In the genomic region with DNA sequence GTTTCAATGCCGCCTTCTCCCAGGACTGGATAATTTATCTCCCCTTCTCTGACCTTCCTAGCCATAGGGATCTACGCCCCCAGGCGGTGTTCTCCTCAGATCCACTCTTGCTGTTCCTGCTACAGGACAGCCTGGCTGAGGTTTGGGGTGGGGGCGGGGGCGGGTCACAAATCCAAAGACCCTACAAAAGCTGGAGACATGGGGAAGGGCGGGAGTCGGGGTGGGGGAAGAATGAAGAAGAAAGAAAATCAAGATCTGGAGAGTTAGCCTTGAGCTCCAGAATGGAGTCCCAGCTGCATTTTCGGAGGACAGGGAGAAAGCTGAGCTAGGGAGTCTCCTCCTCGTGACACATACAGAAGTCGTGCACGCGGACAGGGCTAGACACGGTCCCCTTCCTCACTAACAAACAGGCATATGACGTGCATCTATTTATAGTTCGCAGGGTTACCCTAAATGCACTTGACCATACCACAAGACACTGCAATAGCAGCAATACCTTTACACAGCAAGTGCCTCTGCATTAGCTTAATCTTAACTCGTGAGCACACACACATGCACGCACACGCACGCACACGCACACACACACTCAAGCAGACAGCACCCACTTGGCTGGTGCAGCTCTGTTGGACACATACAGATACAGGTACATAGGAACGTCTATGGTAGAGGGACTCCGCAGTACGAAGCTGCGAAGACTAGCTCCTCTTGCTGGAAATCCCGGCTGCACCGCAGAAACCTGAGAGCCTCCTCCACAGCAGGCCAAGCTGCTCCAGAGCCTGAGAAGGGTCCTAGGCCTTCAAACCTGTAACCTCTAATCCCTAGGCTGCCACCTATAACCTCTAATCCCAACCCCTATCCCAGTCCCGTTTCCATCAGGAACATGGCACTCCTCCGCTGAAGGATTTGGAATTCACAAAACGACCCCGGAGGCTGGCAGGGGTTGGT, we compare ENCODE assay signal across 11 mouse cellular contexts. TPM values are rescaled to one million over a fixed set of nuclear protein-coding genes. Genes with fewer than 3 reads are reported as not detected.
DNase-seq lines count a peak whose midpoint lies in the region; ATAC-seq and TF ChIP-seq lines count a peak whose summit lies in the region.
"Had no signal": no experiment of that assay in that cellular context is flagged by ENCODE, and none has a peak within 500 bp of the region (broad histone marks: within the 10 kb centered on the region; RNA-seq: fewer than 3 reads in every experiment).

No protein-coding gene starts in this region.

- H3K9me3 ChIP-seq in lung, embryonic 14.5 days (ENCODE audit: low read depth, low read length), result no peaks in the 10 kb centered on the region
- H3K9me3 ChIP-seq in forebrain, embryonic 14.5 days (replicated peaks; ENCODE audit: control insufficient read depth, low read length), result no peaks in the 10 kb centered on the region
- no peaks in the 10 kb centered on the region for H3K9me3 ChIP-seq in midbrain, embryonic 11.5 days (ENCODE audit: control insufficient read depth, low read length)
- no peaks in the 10 kb centered on the region for H3K9me3 ChIP-seq in stomach, postnatal 0 days (ENCODE audit: control insufficient read depth, low read length)

- no peak for ATAC-seq in lung, embryonic 14.5 days (ENCODE audit: insufficient read depth)
- no peak for ATAC-seq in forebrain, embryonic 14.5 days
- no peak for ATAC-seq in midbrain, embryonic 11.5 days (ENCODE audit: low FRiP score)
- ATAC-seq in stomach, postnatal 0 days (ENCODE audit: low FRiP score, low TSS enrichment), result no peak

- no peaks in the 10 kb centered on the region for H3K4me1 ChIP-seq in lung, embryonic 14.5 days (ENCODE audit: insufficient read depth)
- no peaks in the 10 kb centered on the region for H3K4me1 ChIP-seq in forebrain, embryonic 14.5 days (ENCODE audit: control insufficient read depth, insufficient read depth, low read length)
- H3K4me1 ChIP-seq in midbrain, embryonic 11.5 days (ENCODE audit: control insufficient read depth, insufficient read depth, low read length), result peaks cover 20% of the 10 kb centered on the region
- H3K4me1 ChIP-seq in stomach, postnatal 0 days (replicated peaks; ENCODE audit: control insufficient read depth, insufficient read depth), result no peaks in the 10 kb centered on the region

- DNase-seq in lung, embryonic 14.5 days, result peak; percentile 19
- no peak for DNase-seq in lung, postnatal 14 days
- no peak for DNase-seq in forebrain, embryonic 14.5 days (ENCODE audit: low spot score)
- peak; percentile 97 for DNase-seq in midbrain, embryonic 11.5 days (ENCODE audit: low spot score, missing footprints)
- peak; percentile 39 for DNase-seq in stomach, postnatal 0 days (ENCODE audit: low spot score)
- no peak for DNase-seq in layer of hippocampus, postnatal 14 days (ENCODE audit: low spot score in 2 of 2)
- DNase-seq in urinary bladder, adult 18-20 months (ENCODE audit: low spot score in 2 of 2), result no peak
- DNase-seq: cerebellum, adult 18-20 months had no signal

- peaks cover 100% of the 10 kb centered on the region for H3K27me3 ChIP-seq in lung, embryonic 14.5 days (ENCODE audit: insufficient read depth, low read length)
- H3K27me3 ChIP-seq in forebrain, embryonic 14.5 days (replicated peaks; ENCODE audit: control insufficient read depth, insufficient read depth, low read length), result peaks cover 80% of the 10 kb centered on the region
- H3K27me3 ChIP-seq in midbrain, embryonic 11.5 days (ENCODE audit: control insufficient read depth, insufficient read depth, low read length), result peaks cover 100% of the 10 kb centered on the region
- peaks cover 56% of the 10 kb centered on the region for H3K27me3 ChIP-seq in stomach, postnatal 0 days (ENCODE audit: control insufficient read depth, insufficient read depth, low read length)

- TF ChIP-seq EP300 in stomach, postnatal 0 days (optimal IDR thresholded peaks at IDR 0.05), result no peak

- no peak overlapping the region for H3K4me3 ChIP-seq in lung, embryonic 14.5 days (ENCODE audit: low read depth, low read length)
- peak overlapping the region; percentile 47 for H3K4me3 ChIP-seq in forebrain, embryonic 14.5 days (ENCODE audit: low read depth, low read length)
- H3K4me3 ChIP-seq in midbrain, embryonic 11.5 days (ENCODE audit: low read depth, low read length), result peak overlapping the region; percentile 30
- H3K4me3 ChIP-seq in stomach, postnatal 0 days (ENCODE audit: low read depth, low read length), result no peak overlapping the region

- 5% methylated on average over 30 of the region's 30 CpGs for WGBS in lung, embryonic 14.5 days
- WGBS in forebrain, embryonic 14.5 days, result 3% methylated on average over 30 of the region's 30 CpGs
- 3% methylated on average over 30 of the region's 30 CpGs for WGBS in midbrain, embryonic 11.5 days
- WGBS in stomach, postnatal 0 days, result 4% methylated on average over 30 of the region's 30 CpGs

- no peak overlapping the region for H3K9ac ChIP-seq in lung, embryonic 14.5 days
- H3K9ac ChIP-seq in forebrain, embryonic 14.5 days (ENCODE audit: low read length), result peak overlapping the region; percentile 85
- H3K9ac ChIP-seq in midbrain, embryonic 11.5 days (ENCODE audit: low read length), result peak overlapping the region; percentile 42
- no peak overlapping the region for H3K9ac ChIP-seq in stomach, postnatal 0 days (ENCODE audit: low read length)

- TF ChIP-seq CTCF in lung, embryonic 14.5 days (IDR thresholded peaks at IDR 0.05; ENCODE audit: low read depth), result no peak
- no peak for TF ChIP-seq CTCF in stomach, postnatal 0 days (IDR thresholded peaks at IDR 0.05; ENCODE audit: low read depth)

- H3K4me2 ChIP-seq in lung, embryonic 14.5 days, result no peak overlapping the region
- H3K4me2 ChIP-seq in forebrain, embryonic 14.5 days (ENCODE audit: low read length), result peak overlapping the region; percentile 55
- peak overlapping the region; percentile 27 for H3K4me2 ChIP-seq in midbrain, embryonic 11.5 days
- no peak overlapping the region for H3K4me2 ChIP-seq in stomach, postnatal 0 days (replicated peaks; ENCODE audit: low read depth)

- no peak overlapping the region for H3K27ac ChIP-seq in lung, embryonic 14.5 days (ENCODE audit: low read depth)
- peak overlapping the region; percentile 88 for H3K27ac ChIP-seq in forebrain, embryonic 14.5 days (ENCODE audit: low read depth, low read length)
- H3K27ac ChIP-seq in midbrain, embryonic 11.5 days (ENCODE audit: low read depth, low read length), result no peak overlapping the region
- H3K27ac ChIP-seq in stomach, postnatal 0 days (replicated peaks), result no peak overlapping the region

- no peaks in the 10 kb centered on the region for H3K36me3 ChIP-seq in lung, embryonic 14.5 days (ENCODE audit: insufficient read depth)
- 0 out of 2 replicates have a peak, but pooled peaks cover 4% of the 10 kb centered on the region for H3K36me3 ChIP-seq in forebrain, embryonic 14.5 days (ENCODE audit: control insufficient read depth, insufficient read depth, low read length)
- no peaks in the 10 kb centered on the region for H3K36me3 ChIP-seq in midbrain, embryonic 11.5 days (ENCODE audit: control insufficient read depth, insufficient read depth, low read length)
- H3K36me3 ChIP-seq in stomach, postnatal 0 days (ENCODE audit: control insufficient read depth, insufficient read depth, low read length), result no peaks in the 10 kb centered on the region

RNA-seq across cellular contexts. Expression of a gene that starts 1.4 kb away (rescaled TPM):
- not detected in 2 replicates for polyA plus RNA-seq in lung, embryonic 14.5 days (2014; fragmentation: Nextera tagmentation; extraction: Ambion mirVana)
- polyA plus RNA-seq in forebrain, embryonic 14.5 days (2014; fragmentation: Nextera tagmentation; extraction: Ambion mirVana), result 4.6 and 6.4 TPM in 2 replicates
- 1.9 and 2.3 TPM in 2 replicates for polyA plus RNA-seq in midbrain, embryonic 11.5 days (2014; fragmentation: Nextera tagmentation; extraction: Ambion mirVana)
- not detected in 2 replicates for polyA plus RNA-seq in stomach, postnatal 0 days (2015; fragmentation: Nextera tagmentation; extraction: Ambion mirVana)
- 10 to 100 TPM; 76.0 to 76.9 TPM for total RNA-seq in layer of hippocampus, postnatal 14 days (2021)
- total RNA-seq: hematopoietic stem cell, adult 5-6 weeks; liver, adult 2 months; neutrophil, adult 5-6 weeks had no signal
- polyA plus RNA-seq: liver, adult 2 months had no signal

RNA-seq across cellular contexts. Expression of a gene that starts 12.7 kb away (rescaled TPM):
- polyA plus RNA-seq in lung, embryonic 14.5 days (2014; fragmentation: Nextera tagmentation; extraction: Ambion mirVana), result 12.5 and 15.5 TPM in 2 replicates
- polyA plus RNA-seq in forebrain, embryonic 14.5 days (2014; fragmentation: Nextera tagmentation; extraction: Ambion mirVana), result 10.4 and 12.8 TPM in 2 replicates
- 15.3 and 16.0 TPM in 2 replicates for polyA plus RNA-seq in midbrain, embryonic 11.5 days (2014; fragmentation: Nextera tagmentation; extraction: Ambion mirVana)
- 5.1 and 5.2 TPM in 2 replicates for polyA plus RNA-seq in stomach, postnatal 0 days (2015; fragmentation: Nextera tagmentation; extraction: Ambion mirVana)
- 10 to 100 TPM; 10.2 to 10.9 TPM for total RNA-seq in layer of hippocampus, postnatal 14 days (2021)

RNA-seq across cellular contexts. Expression of a gene that starts 53.2 kb away (rescaled TPM):
- polyA plus RNA-seq in lung, embryonic 14.5 days (2014; fragmentation: Nextera tagmentation; extraction: Ambion mirVana), result 16.3 and 17.6 TPM in 2 replicates
- 12.4 and 18.4 TPM in 2 replicates for polyA plus RNA-seq in forebrain, embryonic 14.5 days (2014; fragmentation: Nextera tagmentation; extraction: Ambion mirVana)
- polyA plus RNA-seq in midbrain, embryonic 11.5 days (2014; fragmentation: Nextera tagmentation; extraction: Ambion mirVana), result 3.2 and 3.3 TPM in 2 replicates
- 2.0 and 2.1 TPM in 2 replicates for polyA plus RNA-seq in stomach, postnatal 0 days (2015; fragmentation: Nextera tagmentation; extraction: Ambion mirVana)
- 10 to 100 TPM; 97.4 to 97.9 TPM for total RNA-seq in layer of hippocampus, postnatal 14 days (2021)

Comparison
In these comparisons a context has a peak if more than half of its experiments do, and no peak if none do; other contexts are left out.
1. DNase-seq: peak in lung, embryonic 14.5 days (single experiment), midbrain, embryonic 11.5 days (single experiment) and stomach, postnatal 0 days (single experiment); none in lung, postnatal 14 days (single experiment), forebrain, embryonic 14.5 days (single experiment), layer of hippocampus, postnatal 14 days (0 of 2) and urinary bladder, adult 18-20 months (0 of 2).
2. H3K4me2 ChIP-seq: peak in forebrain, embryonic 14.5 days (single experiment) and midbrain, embryonic 11.5 days (single experiment); none in lung, embryonic 14.5 days (single experiment) and stomach, postnatal 0 days (single experiment).
3. H3K4me3 ChIP-seq: peak in forebrain, embryonic 14.5 days (single experiment) and midbrain, embryonic 11.5 days (single experiment); none in lung, embryonic 14.5 days (single experiment) and stomach, postnatal 0 days (single experiment).
4. H3K9ac ChIP-seq: peak in forebrain, embryonic 14.5 days (single experiment) and midbrain, embryonic 11.5 days (single experiment); none in lung, embryonic 14.5 days (single experiment) and stomach, postnatal 0 days (single experiment).